Mouse (Mus musculus): ENCODE results near the gene 1700003F12Rik. TPM values are rescaled to one million over a fixed set of nuclear protein-coding genes. Genes with fewer than 3 reads are reported as not detected.

The 1700003F12Rik gene
- polyA plus RNA-seq (2012; rRNA removed) (0.48 and 0.59 TPM in 2 replicates), polyA plus RNA-seq (2014; fragmentation: Nextera tagmentation; extraction: Ambion mirVana) (0.91 and 1.4 TPM in 2 replicates)

DNA sequence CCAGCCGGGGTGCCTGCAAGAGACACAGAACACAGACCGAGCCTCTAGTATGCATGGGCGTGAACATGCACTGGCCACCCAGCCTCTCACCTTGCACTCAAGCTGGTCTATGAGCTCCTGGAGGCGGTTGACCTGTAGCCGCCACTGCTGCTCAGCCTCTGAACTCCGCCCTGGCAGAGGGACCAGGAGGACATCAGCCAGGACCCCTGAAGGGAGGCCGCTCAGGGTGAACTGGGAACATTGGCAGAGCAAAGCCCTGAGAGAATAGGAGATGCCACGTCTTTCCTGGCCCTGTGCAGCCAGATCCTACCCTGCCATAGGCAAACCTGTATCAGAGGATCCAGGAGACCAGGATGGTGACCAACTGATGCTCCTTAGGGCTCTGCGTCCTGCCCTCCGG, at the start of gene 1700003F12Rik:
TSS of gene 1700003F12Rik (plus strand) at position 375 of the 400 bp plus-strand sequence.
- Histone ChIP-seq H3K4me3 (replicated peaks; ENCODE audit: low read length) (no peak within 1 kb of the TSS), H3K27ac (replicated peaks; ENCODE audit: low read depth, low read length) (no peak within 1 kb of the TSS), H3K36me3 (ENCODE audit: control insufficient read depth, insufficient read depth, low read length) (no peaks in the 10 kb centered on the region), H3K4me1 (ENCODE audit: control insufficient read depth, insufficient read depth, low read length) (peaks cover 9% of the 10 kb centered on the region), H3K4me2 (replicated peaks; ENCODE audit: low read depth, low read length, severe bottlenecking) (no peak within 1 kb of the TSS), H3K27me3 (ENCODE audit: control insufficient read depth, insufficient read depth, low read length) (peaks cover 15% of the 10 kb centered on the region), H3K9ac (ENCODE audit: low read depth, low read length, severe bottlenecking) (no peak within 1 kb of the TSS), H3K9me3 (ENCODE audit: control insufficient read depth, low read length) (no peaks in the 10 kb centered on the region)
- WGBS = 92% methylated on average over 10 of the region's 10 CpGs
- TF ChIP-seq POLR2A (IDR thresholded peaks at IDR 0.05; ENCODE audit: borderline replicate concordance, extremely low read depth, insufficient read depth, insufficient read length) = no peak
- ATAC-seq (ENCODE audit: low FRiP score, low read depth) (no peak), DNase-seq (ENCODE audit: low spot score) (no peak)

- 69% methylated on average over 5 of the region's 5 CpGs for WGBS
- Histone ChIP-seq H3K9ac (ENCODE audit: low read depth, low read length, severe bottlenecking) (no peak overlapping the region), H3K4me3 (replicated peaks; ENCODE audit: low read length) (no peak overlapping the region), H3K27me3 (ENCODE audit: control insufficient read depth, insufficient read depth, low read length) (no peaks in the 10 kb centered on the region), H3K27ac (replicated peaks; ENCODE audit: low read depth, low read length) (no peak overlapping the region), H3K4me2 (replicated peaks; ENCODE audit: low read depth, low read length, severe bottlenecking) (no peak overlapping the region), H3K36me3 (ENCODE audit: control insufficient read depth, insufficient read depth, low read length) (peaks cover 15% of the 10 kb centered on the region), H3K4me1 (ENCODE audit: control insufficient read depth, insufficient read depth, low read length) (no peaks in the 10 kb centered on the region), H3K9me3 (ENCODE audit: control insufficient read depth, low read length) (no peaks in the 10 kb centered on the region)
- no peak for ATAC-seq (ENCODE audit: low FRiP score, low read depth)
- DNase-seq (ENCODE audit: low spot score) = no peak
- no peak for TF ChIP-seq POLR2A (IDR thresholded peaks at IDR 0.05; ENCODE audit: borderline replicate concordance, extremely low read depth, insufficient read depth, insufficient read length)
Observed at GRCm38 (mm10) chr2:154498571-154498970, 48.3 kb upstream of the 1700003F12Rik start.

GRCm38 (mm10) chr2:154499717-154500247, 47.1 kb upstream of the 1700003F12Rik start:
- Histone ChIP-seq H3K4me2 (replicated peaks; ENCODE audit: low read depth, low read length, severe bottlenecking) (no peak overlapping the region), H3K9me3 (ENCODE audit: control insufficient read depth, low read length) (no peaks in the 10 kb centered on the region), H3K27ac (replicated peaks; ENCODE audit: low read depth, low read length) (no peak overlapping the region), H3K27me3 (ENCODE audit: control insufficient read depth, insufficient read depth, low read length) (no peaks in the 10 kb centered on the region), H3K36me3 (ENCODE audit: control insufficient read depth, insufficient read depth, low read length) (peaks cover 21% of the 10 kb centered on the region), H3K4me1 (ENCODE audit: control insufficient read depth, insufficient read depth, low read length) (no peaks in the 10 kb centered on the region), H3K9ac (ENCODE audit: low read depth, low read length, severe bottlenecking) (no peak overlapping the region), H3K4me3 (replicated peaks; ENCODE audit: low read length) (no peak overlapping the region)
- TF ChIP-seq POLR2A (IDR thresholded peaks at IDR 0.05; ENCODE audit: borderline replicate concordance, extremely low read depth, insufficient read depth, insufficient read length) = no peak
- 93% methylated on average over 2 of the region's 2 CpGs for WGBS
- no peak for ATAC-seq (ENCODE audit: low FRiP score, low read depth)
- DNase-seq (ENCODE audit: low spot score) = no peak

DNA sequence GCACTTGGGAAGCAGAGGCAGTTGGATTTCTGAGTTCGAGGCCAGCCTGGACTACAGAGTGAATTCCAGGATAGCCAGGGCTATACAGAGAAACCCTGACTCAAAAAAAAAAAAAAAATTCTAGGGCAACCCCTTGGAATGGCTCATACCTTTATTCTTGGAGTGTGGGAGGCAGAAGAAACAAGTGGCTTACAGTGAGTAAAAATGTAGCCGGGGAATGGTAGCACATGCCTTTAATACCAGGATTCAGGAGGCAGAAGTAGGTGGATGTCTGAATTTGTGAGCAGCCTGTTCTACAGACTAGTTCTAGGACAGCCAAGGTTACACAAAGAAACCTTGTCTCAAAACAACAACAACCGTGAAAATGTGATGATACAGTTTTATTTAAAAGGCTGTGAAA, 46.1 kb upstream of the 1700003F12Rik start:
- Histone ChIP-seq H3K9ac (ENCODE audit: low read depth, low read length, severe bottlenecking) (no peak overlapping the region), H3K4me1 (ENCODE audit: control insufficient read depth, insufficient read depth, low read length) (no peaks in the 10 kb centered on the region), H3K27me3 (ENCODE audit: control insufficient read depth, insufficient read depth, low read length) (no peaks in the 10 kb centered on the region), H3K9me3 (ENCODE audit: control insufficient read depth, low read length) (no peaks in the 10 kb centered on the region), H3K27ac (replicated peaks; ENCODE audit: low read depth, low read length) (no peak overlapping the region), H3K4me2 (replicated peaks; ENCODE audit: low read depth, low read length, severe bottlenecking) (no peak overlapping the region), H3K36me3 (ENCODE audit: control insufficient read depth, insufficient read depth, low read length) (peaks cover 29% of the 10 kb centered on the region), H3K4me3 (replicated peaks; ENCODE audit: low read length) (no peak overlapping the region)
- ATAC-seq (ENCODE audit: low FRiP score, low read depth) = no peak
- WGBS = 94% methylated on average over 3 of the region's 3 CpGs
- TF ChIP-seq POLR2A (IDR thresholded peaks at IDR 0.05; ENCODE audit: borderline replicate concordance, extremely low read depth, insufficient read depth, insufficient read length) = no peak
- DNase-seq (ENCODE audit: low spot score) = no peak

DNA sequence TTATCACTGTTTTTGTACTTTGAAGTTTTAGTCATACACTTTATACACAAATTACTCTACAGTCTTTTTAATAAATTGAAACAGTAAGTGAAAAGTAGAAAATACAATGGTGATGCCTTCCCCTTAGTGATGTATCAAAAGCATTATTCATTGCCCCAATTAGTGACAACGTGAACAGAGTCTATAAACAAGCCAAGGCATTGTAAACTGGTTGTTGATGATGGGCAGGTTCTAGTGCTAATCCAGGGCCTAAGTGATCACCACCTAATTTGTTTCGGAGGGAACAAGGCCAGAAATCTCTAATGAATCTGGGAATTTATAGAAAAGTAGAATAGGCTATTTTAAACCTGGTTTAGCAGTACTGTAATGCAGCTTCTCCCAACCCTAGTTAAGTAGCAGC, 39.8 kb upstream of the 1700003F12Rik start:
- Histone ChIP-seq H3K27ac (replicated peaks; ENCODE audit: low read depth, low read length) (no peak overlapping the region), H3K27me3 (ENCODE audit: control insufficient read depth, insufficient read depth, low read length) (no peaks in the 10 kb centered on the region), H3K9me3 (ENCODE audit: control insufficient read depth, low read length) (no peaks in the 10 kb centered on the region), H3K4me2 (replicated peaks; ENCODE audit: low read depth, low read length, severe bottlenecking) (no peak overlapping the region), H3K4me3 (replicated peaks; ENCODE audit: low read length) (no peak overlapping the region), H3K4me1 (ENCODE audit: control insufficient read depth, insufficient read depth, low read length) (no peaks in the 10 kb centered on the region), H3K36me3 (ENCODE audit: control insufficient read depth, insufficient read depth, low read length) (peaks cover 50% of the 10 kb centered on the region), H3K9ac (ENCODE audit: low read depth, low read length, severe bottlenecking) (no peak overlapping the region)
- no peak for TF ChIP-seq POLR2A (IDR thresholded peaks at IDR 0.05; ENCODE audit: borderline replicate concordance, extremely low read depth, insufficient read depth, insufficient read length)
- DNase-seq (ENCODE audit: low spot score) = no peak
- no peak for ATAC-seq (ENCODE audit: low FRiP score, low read depth)
- WGBS = 44% methylated on average over 2 of the region's 2 CpGs

Measured in limb, embryonic 14.5 days (tissue).